Mouse (Mus musculus) C2C12 (cell line): ENCODE results near the gene Gm3045.

Experiments
- CEBPB ChIP-seq: IDR thresholded peaks from one replicate; pipeline ENCODE4 v1.6.1; 2011; ENCODE audit warnings: low read depth, mild to moderate bottlenecking, control low read depth, moderate library complexity
- CTCF ChIP-seq: IDR thresholded peaks from one replicate; pipeline ENCODE4 v1.5.1; 2011; ENCODE audit not compliant: control insufficient read depth, insufficient read depth, insufficient read length
- FOSL1 ChIP-seq: IDR thresholded peaks from one replicate; pipeline ENCODE4 v1.8.0; 2011; ENCODE audit warnings: mild to moderate bottlenecking, low read length; ENCODE audit not compliant: poor library complexity, insufficient read depth, severe bottlenecking
- MAX ChIP-seq: IDR thresholded peaks from one replicate; pipeline ENCODE4 v1.6.1; 2011; ENCODE audit warnings: mild to moderate bottlenecking, control low read depth
- MYOD1 ChIP-seq: IDR thresholded peaks from one replicate; pipeline ENCODE4 v1.6.1; 2011; ENCODE audit warnings: low read depth; ENCODE audit not compliant: control insufficient read depth, insufficient read length
- MYOG ChIP-seq: IDR thresholded peaks from one replicate; pipeline ENCODE4 v1.6.1; 2011; ENCODE audit not compliant: control insufficient read depth, insufficient read length; ENCODE audit errors: extremely low read depth
- USF1 ChIP-seq: IDR thresholded peaks from one replicate; pipeline ENCODE4 v1.6.1; 2011; ENCODE audit warnings: low read depth, mild to moderate bottlenecking, control low read depth, moderate library complexity

DNA sequence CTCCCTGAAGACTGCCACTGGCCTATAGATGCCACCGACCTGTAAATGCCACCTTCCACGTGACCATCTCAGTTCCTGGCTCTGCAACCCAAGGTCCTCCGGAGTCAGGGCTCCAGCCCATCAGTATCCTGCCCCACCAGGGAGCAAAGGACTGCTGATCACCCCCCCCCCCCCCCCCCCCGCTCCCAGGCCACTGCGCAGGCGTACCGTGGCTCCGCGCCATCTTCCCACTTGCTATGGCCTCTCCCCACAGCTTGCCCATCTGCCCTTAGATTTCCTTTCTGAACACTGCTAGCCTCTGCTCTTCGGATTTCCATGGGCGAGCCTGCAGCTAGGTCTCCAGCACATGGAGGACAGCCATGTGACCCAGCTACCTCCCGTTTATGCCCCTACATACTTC is 6.1 kb downstream of the Gm3045 start:
- no peak for TF ChIP-seq CTCF
- no peak for TF ChIP-seq MAX
- TF ChIP-seq MYOD1 = no peak
- TF ChIP-seq MYOG = no peak
- TF ChIP-seq USF1 = no peak
- TF ChIP-seq CEBPB = no peak
- TF ChIP-seq FOSL1 = no peak
